Mouse (Mus musculus) thymus, adult 2 months (tissue): ENCODE measurements around the gene Zfp651. TPM values are rescaled to one million over a fixed set of nuclear protein-coding genes. Genes with fewer than 3 reads are reported as not detected.

Source experiments
- DNase-seq: peaks from one replicate; pipeline ENCODE4 v3.0.0; 2021
- H3K27ac ChIP-seq: fragments of 200-500 bp; 2 replicates; pipeline ENCODE4 v1.5.1; 2012; ENCODE audit warnings: low read length, control low read depth; ENCODE audit not compliant: control insufficient read depth, insufficient read depth
- H3K27me3 ChIP-seq: fragments of 200-500 bp; 2 replicates; pipeline ENCODE4 v1.6.1; 2012; ENCODE audit warnings: mild to moderate bottlenecking, low read length, moderate library complexity, mixed read lengths; ENCODE audit not compliant: control insufficient read depth, insufficient read depth
- H3K36me3 ChIP-seq: fragments of 200-500 bp; 2 replicates; pipeline ENCODE4 v1.6.1; 2012; ENCODE audit warnings: mild to moderate bottlenecking, low read length, moderate library complexity; ENCODE audit not compliant: control insufficient read depth, insufficient read depth
- H3K4me1 ChIP-seq: fragments of 200-500 bp; replicated peaks from 2 replicates; pipeline ENCODE4 v1.6.1; 2012; ENCODE audit warnings: low read length; ENCODE audit not compliant: control insufficient read depth, insufficient read depth
- H3K4me3 ChIP-seq: fragments of 200-500 bp; 2 replicates; pipeline ENCODE4 v1.5.1; 2012; ENCODE audit warnings: mild to moderate bottlenecking, low read length, control low read depth, moderate library complexity; ENCODE audit not compliant: control insufficient read depth, insufficient read depth
- CTCF ChIP-seq: fragments of 200-500 bp; IDR thresholded peaks from 2 replicates; pipeline ENCODE4 v1.5.1; 2012; ENCODE audit warnings: mild to moderate bottlenecking, control low read depth, low read length, moderate library complexity, borderline replicate concordance; ENCODE audit not compliant: control insufficient read depth, poor library complexity, insufficient read depth; ENCODE audit errors: extremely low read depth
- POLR2A ChIP-seq: fragments of 200-500 bp; IDR thresholded peaks from 2 replicates; pipeline ENCODE4 v1.6.1; 2012; ENCODE audit warnings: mild to moderate bottlenecking, low read length, control low read depth, moderate library complexity; ENCODE audit not compliant: control insufficient read depth, poor library complexity, insufficient read depth; ENCODE audit errors: extremely low read depth
- WGBS: fragments of 180-500 bp; shearing (Covaris S2); methylation state at CpG from one replicate; pipeline ENCODE4 v1.1.7; 2018; 5-methylcytosine and 5-hydroxymethylcytosine counted together
- polyA plus RNA-seq: library from polyadenylated mRNA; depleted of rRNA; stranded (reverse); fragments of >200 nt; gene quantifications from 2 replicates; pipeline ENCODE4 v1.2.3, GENCODE M21; 2012

Zfp651 gene
- polyA plus RNA-seq, 1 experiment, result 12.2 TPM

DNA sequence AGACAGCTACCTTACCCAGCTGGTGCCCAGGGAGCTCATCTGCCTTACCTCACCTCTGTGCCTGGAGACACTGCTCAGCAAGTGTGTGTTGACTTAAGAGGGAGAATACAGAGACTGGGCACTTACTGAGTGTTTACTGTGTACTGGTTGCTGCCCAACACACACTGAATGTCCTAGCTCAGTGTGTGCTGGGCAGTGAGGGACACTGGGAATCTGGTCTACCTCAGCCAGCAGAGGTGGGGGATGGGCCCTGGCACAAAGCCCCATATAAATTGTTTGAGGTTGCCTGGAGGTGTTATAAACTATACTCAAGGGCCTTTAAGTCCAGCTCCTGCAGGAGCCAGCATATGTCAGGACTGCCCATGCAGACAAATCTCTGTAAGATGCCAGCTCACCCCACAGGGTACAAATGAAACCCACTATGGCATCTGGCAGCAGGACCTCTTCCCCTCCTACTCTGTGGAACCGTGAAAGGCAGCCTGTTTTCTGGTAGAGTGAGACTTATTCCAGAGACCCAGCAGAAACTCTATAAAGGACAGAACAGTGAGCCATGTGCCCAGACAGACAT is 35.9 kb downstream of the Zfp651 start:
- Histone ChIP-seq H3K4me3 (no peak overlapping the region), H3K36me3 (no peaks in the 10 kb centered on the region), H3K27me3 (no peaks in the 10 kb centered on the region), H3K4me1 (no peaks in the 10 kb centered on the region), H3K27ac (no peak overlapping the region)
- TF ChIP-seq POLR2A, result no peak
- TF ChIP-seq CTCF, result no peak
- DNase-seq, result no peak
- WGBS, result 52% methylated on average over 1 of the region's 1 CpGs

DNA sequence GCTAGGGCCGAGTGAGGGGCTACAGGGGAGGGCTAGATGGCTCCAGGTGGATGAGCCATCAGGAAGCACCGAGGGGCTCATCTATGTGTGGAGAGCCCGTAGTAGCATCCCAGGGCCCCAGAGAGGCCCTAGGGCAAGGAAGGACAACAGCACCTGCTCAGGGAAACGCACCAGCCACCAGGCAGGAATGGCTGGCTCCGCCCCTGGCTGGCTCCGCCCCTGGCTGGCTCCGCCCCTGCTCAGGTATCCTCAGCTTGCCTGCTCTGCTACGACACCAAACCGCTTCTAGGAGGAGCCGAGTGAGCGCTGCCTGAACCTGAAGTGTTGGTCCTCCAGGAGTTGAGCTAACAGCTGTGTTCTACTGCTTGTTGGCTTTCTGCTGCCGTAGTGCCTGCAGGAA is 38.6 kb downstream of the Zfp651 start:
- no peak for DNase-seq
- Histone ChIP-seq H3K27ac (no peak overlapping the region), H3K4me1 (no peaks in the 10 kb centered on the region), H3K4me3 (no peak overlapping the region), H3K36me3 (no peaks in the 10 kb centered on the region), H3K27me3 (no peaks in the 10 kb centered on the region)
- TF ChIP-seq CTCF (no peak), POLR2A (no peak)
- WGBS, result 37% methylated on average over 12 of the region's 12 CpGs

DNA sequence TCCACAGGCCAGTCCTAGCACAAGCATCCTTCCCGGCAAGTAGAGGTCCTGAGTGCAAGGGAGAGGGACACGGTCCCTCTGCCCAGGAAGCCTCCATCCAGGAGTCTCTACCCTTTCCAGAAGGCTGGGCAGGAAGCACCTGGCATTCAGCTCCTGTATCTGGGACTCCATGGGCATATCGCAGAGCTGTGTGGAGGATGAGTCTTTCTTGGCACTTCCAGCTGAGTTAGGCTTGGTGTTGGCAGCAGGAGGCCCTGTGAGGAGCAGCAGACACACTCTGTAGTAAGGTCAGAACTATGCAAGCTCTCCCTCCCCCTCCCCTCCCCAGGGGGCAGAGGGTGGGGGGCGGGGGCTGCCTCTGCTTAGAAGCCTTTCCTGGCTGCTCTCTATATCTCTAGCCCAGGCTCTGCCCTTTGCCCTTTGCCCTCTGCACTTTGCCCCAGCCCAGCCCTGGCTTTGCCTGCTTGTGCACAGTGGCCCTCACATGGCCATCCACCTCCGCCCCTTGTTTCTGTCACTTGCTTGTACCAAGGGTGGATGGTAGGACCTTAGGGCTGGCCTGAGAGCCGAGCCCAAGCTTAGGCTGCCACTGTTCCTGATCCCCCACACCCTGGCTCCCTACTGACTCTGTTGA is 39.9 kb downstream of the Zfp651 start:
- TF ChIP-seq POLR2A, result no peak
- no peak for TF ChIP-seq CTCF
- DNase-seq, result no peak
- Histone ChIP-seq H3K27ac (no peak overlapping the region), H3K4me3 (no peak overlapping the region), H3K27me3 (no peaks in the 10 kb centered on the region), H3K4me1 (no peaks in the 10 kb centered on the region), H3K36me3 (no peaks in the 10 kb centered on the region)
- WGBS, result 86% methylated on average over 5 of the region's 6 CpGs

DNA sequence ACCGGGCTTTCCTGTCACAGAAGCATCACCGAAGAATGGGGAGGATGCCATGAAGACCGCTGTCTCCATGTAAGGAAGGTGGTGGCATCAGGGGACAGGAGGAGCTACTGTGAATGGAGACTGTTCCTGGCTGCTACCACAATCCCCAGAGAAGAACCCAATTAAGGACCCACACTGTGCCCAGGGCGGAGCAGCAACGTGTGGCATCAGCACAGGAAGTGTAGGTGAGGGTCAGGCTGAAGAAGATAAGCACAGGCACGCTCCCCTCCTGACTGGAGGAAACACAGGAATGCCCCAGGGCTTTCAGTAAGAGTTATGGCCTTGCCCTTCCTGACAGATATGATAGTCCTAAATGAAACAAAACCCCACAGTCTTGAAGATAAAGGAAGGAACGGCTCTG is 43.6 kb downstream of the Zfp651 start:
- DNase-seq, result no peak
- no peaks in the 10 kb centered on the region for H3K36me3 ChIP-seq
- no peak for TF ChIP-seq CTCF
- TF ChIP-seq POLR2A, result no peak
- 51% methylated on average over 7 of the region's 7 CpGs for WGBS
- H3K27me3 ChIP-seq, result no peaks in the 10 kb centered on the region
- no peak overlapping the region for H3K27ac ChIP-seq
- H3K4me3 ChIP-seq, result no peak overlapping the region
- H3K4me1 ChIP-seq, result no peaks in the 10 kb centered on the region

DNA sequence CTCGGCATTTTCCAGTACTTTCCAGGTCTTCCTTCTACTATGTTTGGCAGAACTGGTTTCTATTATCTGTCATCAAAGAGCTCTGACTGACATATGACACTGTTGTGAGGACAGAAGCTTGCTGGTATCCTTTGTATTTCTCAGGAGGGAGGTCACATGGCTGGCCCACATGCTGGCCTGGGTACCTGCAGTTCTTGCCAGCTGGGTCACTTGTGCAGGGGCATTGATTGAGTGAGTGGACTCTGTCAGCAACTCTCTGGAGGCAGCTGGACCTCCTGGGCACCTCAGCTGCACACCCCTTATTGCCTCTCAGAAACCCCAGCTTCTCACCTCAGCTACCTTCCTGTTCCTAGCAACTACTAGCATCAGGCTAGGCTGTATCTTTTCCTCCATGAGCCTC is 48.4 kb downstream of the Zfp651 start:
- Histone ChIP-seq H3K27ac (no peak overlapping the region), H3K27me3 (no peaks in the 10 kb centered on the region), H3K36me3 (no peaks in the 10 kb centered on the region), H3K4me1 (no peaks in the 10 kb centered on the region), H3K4me3 (no peak overlapping the region)
- TF ChIP-seq CTCF (no peak), POLR2A (no peak)
- 90% methylated on average over 1 of the region's 1 CpGs for WGBS
- no peak for DNase-seq

DNA sequence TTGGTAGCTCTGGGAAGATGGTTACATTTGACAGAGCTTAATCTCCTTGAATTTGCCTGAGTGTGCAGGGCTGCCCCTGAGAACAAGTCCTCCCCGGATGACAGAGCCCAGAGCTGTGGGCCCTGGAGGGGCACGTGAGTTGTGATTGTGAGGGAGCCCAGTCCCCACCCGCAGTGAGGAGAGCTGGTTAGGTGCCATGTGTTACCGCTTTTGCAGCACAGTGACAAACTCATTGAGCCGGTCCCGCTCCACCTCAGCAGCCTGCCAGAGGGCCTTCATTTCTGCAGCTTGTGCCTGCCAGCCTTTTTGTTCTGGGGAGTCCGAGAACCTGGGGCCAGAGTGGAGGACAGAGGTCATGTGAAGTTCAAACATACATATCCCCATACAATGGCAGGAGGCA is 48.8 kb downstream of the Zfp651 start:
- Histone ChIP-seq H3K4me3 (no peak overlapping the region), H3K27me3 (no peaks in the 10 kb centered on the region), H3K36me3 (no peaks in the 10 kb centered on the region), H3K27ac (no peak overlapping the region), H3K4me1 (no peaks in the 10 kb centered on the region)
- DNase-seq, result no peak
- 88% methylated on average over 7 of the region's 7 CpGs for WGBS
- no peak for TF ChIP-seq CTCF
- no peak for TF ChIP-seq POLR2A

DNA sequence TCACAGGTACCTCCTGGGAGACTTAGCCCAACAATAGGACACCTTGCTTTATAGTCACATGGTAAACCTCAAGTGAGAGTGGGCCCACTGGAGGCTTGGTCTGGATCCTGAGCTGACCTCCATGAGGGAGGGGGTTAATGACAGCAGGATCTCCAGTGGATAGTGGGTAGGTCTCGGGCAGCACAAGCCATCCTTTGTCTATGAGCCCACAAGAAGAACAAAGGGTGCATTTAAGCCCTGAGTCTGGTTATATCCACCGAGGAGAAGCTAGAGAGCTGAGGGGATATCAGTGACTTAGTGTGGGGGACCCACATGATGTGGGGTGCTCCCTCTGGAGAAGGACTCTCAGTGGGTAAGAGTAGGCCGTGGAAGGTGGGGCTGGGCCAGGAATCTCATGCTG is 49.4 kb downstream of the Zfp651 start:
- no peak for DNase-seq
- no peak overlapping the region for H3K27ac ChIP-seq
- H3K36me3 ChIP-seq, result no peaks in the 10 kb centered on the region

More for the DNA sequence above, 49.4 kb downstream of the Zfp651 start:
- Histone ChIP-seq H3K27me3 (no peaks in the 10 kb centered on the region), H3K4me3 (no peak overlapping the region), H3K4me1 (no peaks in the 10 kb centered on the region)
- no peak for TF ChIP-seq CTCF
- no peak for TF ChIP-seq POLR2A
- WGBS, result 92% methylated on average over 3 of the region's 3 CpGs
